Mouse (Mus musculus) heart, postnatal 4 days (tissue): ENCODE measurements at regions not wholly inside any gene's neighbourhood (a gene's known extent, or its start where the extent isn't known, plus 50 kb on each side); places are given as distances from the start of the nearest gene placed in this dataset.

Experiments
- DNase-seq: peaks from one replicate; pipeline ENCODE4 v3.0.0; 2021

- no peak for DNase-seq
Measured at GRCm38 (mm10) chrX:147616374-147616773, 62.5 kb upstream of the Lrch2 start.

GRCm38 (mm10) chrX:147608660-147609059 is 54.8 kb upstream of the Lrch2 start:
- peak; percentile 49 for DNase-seq
